Mouse (Mus musculus) myocyte (in vitro differentiated cells): Measurements from ENCODE around the gene Hikeshi. TPM values are rescaled to one million over a fixed set of nuclear protein-coding genes. Genes with fewer than 3 reads are reported as not detected.

Experiments
- H3K27me3 ChIP-seq: one replicate; pipeline ENCODE4 v1.6.1; 2011; ENCODE audit not compliant: control insufficient read depth, insufficient read depth, insufficient read length
- H3K36me3 ChIP-seq: one replicate; pipeline ENCODE4 v1.6.1; 2011; ENCODE audit not compliant: control insufficient read depth, insufficient read depth
- H3K4me2 ChIP-seq: one replicate; pipeline ENCODE4 v1.6.1; 2011; ENCODE audit warnings: low read depth, control low read depth
- H3K4me3 ChIP-seq: one replicate; pipeline ENCODE4 v1.5.1; 2011; ENCODE audit warnings: mild to moderate bottlenecking, control low read depth, moderate library complexity
- H3K79me2 ChIP-seq: one replicate; pipeline ENCODE4 v1.6.1; 2011; ENCODE audit not compliant: control insufficient read depth, insufficient read depth
- H3ac ChIP-seq: one replicate; pipeline ENCODE4 v1.6.1; 2011; ENCODE audit not compliant: control insufficient read depth, insufficient read length
- CEBPB ChIP-seq: IDR thresholded peaks from 2 replicates; pipeline ENCODE4 v1.6.1; 2011; ENCODE audit warnings: mild to moderate bottlenecking, moderate library complexity; ENCODE audit not compliant: poor library complexity, insufficient read depth, severe bottlenecking
- E2F4 ChIP-seq: IDR thresholded peaks from one replicate; pipeline ENCODE4 v1.6.1; 2011; ENCODE audit warnings: mild to moderate bottlenecking, control low read depth, moderate library complexity; ENCODE audit not compliant: insufficient read depth
- MAX ChIP-seq: IDR thresholded peaks from one replicate; pipeline ENCODE4 v1.6.1; 2011; ENCODE audit warnings: low read depth, mild to moderate bottlenecking, control low read depth
- MYOD1 ChIP-seq, 3 experiments: IDR thresholded peaks; one replicate each; pipeline ENCODE4 v1.6.1; 2011; ENCODE audit warnings: control low read depth in 2 of 3, low read depth in 2 of 3, mild to moderate bottlenecking in 2 of 3, moderate library complexity in 1 of 3; ENCODE audit not compliant: insufficient read length in 2 of 3, control insufficient read depth in 1 of 3
- MYOG ChIP-seq, 3 experiments: IDR thresholded peaks; one replicate each; pipeline ENCODE4 v1.6.1; 2011; ENCODE audit warnings: control low read depth in 2 of 3, low read depth in 2 of 3, mild to moderate bottlenecking in 2 of 3; ENCODE audit not compliant: insufficient read length in 2 of 3, control insufficient read depth in 1 of 3, insufficient read depth in 1 of 3
- POLR2A ChIP-seq: IDR thresholded peaks from one replicate; pipeline ENCODE4 v1.6.1; 2011; ENCODE audit warnings: low read depth, mild to moderate bottlenecking, control low read depth, moderate library complexity; ENCODE audit not compliant: insufficient read length
- POLR2AphosphoS2 ChIP-seq: IDR thresholded peaks from one replicate; pipeline ENCODE4 v1.6.1; 2011; ENCODE audit warnings: low read depth, control low read depth; ENCODE audit not compliant: insufficient read length
- REST ChIP-seq: IDR thresholded peaks from one replicate; pipeline ENCODE4 v1.6.1; 2011; ENCODE audit warnings: mild to moderate bottlenecking, control low read depth, moderate library complexity; ENCODE audit not compliant: insufficient read depth, insufficient read length
- SRF ChIP-seq: IDR thresholded peaks from one replicate; pipeline ENCODE4 v1.6.1; 2011; ENCODE audit warnings: low read depth; ENCODE audit not compliant: control insufficient read depth, insufficient read length
- TCF12 ChIP-seq: IDR thresholded peaks from one replicate; pipeline ENCODE4 v1.6.1; 2011; ENCODE audit warnings: mild to moderate bottlenecking, control low read depth; ENCODE audit not compliant: poor library complexity, insufficient read depth, severe bottlenecking
- TCF3 ChIP-seq: IDR thresholded peaks from one replicate; pipeline ENCODE4 v1.6.1; 2011; ENCODE audit warnings: low read depth, control low read depth; ENCODE audit not compliant: insufficient read length
- USF1 ChIP-seq: IDR thresholded peaks from one replicate; pipeline ENCODE4 v1.6.1; 2011; ENCODE audit warnings: low read depth, mild to moderate bottlenecking, control low read depth, moderate library complexity
- polyA plus RNA-seq: library from polyadenylated mRNA; unstranded; fragments of >200 nt; fragmentation: generic; extraction: Trizol; gene quantifications from one replicate; pipeline ENCODE4 v1.2.1, GENCODE M21; 2012; ENCODE audit warnings: missing spikeins

Hikeshi gene
- polyA plus RNA-seq = 59.5 TPM

DNA sequence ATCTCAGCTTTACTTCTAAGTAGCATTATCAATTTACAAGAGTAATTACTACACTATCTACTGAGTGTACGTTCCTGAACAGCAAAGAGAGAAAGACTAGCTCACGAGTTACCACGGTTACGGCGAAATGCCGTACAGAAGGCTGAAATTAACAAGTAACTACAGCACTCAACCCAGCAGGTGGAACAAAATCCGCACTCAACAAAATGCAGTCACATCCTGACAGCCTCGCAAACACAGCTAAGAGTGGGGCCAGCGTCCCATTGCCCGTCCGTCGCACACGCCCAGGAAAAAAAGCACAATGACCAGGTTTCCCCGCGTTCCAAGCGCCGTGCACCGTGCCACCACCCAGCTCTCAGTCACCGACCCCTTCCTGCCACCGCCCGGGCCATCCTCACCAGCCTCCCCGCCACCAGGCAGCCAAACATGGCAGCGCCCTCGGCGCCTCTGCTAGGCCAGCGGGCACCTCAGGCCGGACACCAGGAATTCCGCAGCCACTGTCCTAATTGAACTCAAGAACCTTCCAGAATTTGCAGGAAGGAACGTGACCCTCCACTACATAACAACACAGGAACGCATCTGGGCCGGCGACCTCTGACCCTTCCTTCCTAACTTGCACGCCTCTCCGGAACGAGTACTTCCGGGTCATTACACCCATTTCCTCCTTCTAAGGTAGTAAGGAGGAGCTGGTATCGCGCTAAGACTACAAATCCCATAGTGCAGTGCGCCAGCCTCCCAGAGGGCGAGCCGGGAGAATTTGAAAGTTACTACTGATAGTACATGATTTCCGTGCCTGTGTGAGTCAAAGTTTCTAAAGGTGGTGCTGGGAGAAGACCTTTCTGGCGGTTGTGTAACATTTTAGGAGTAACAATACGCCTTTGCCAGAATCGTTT is at the start of gene Hikeshi:
TSS of gene Hikeshi (minus strand) at position 634 of the 893 bp plus-strand sequence.
- H3K36me3 ChIP-seq = no peaks in the 10 kb centered on the region
- H3K79me2 ChIP-seq = peaks cover 28% of the 10 kb centered on the region
- peak within 1 kb of the TSS; percentile 66 for H3ac ChIP-seq
- peak within 1 kb of the TSS; percentile 90 for H3K4me3 ChIP-seq
- TF ChIP-seq TCF3 (no peak), REST (no peak), MYOG (IDR thresholded peaks at IDR 0.05; ENCODE audit: control insufficient read depth in 1 of 3, insufficient read depth in 1 of 3, insufficient read length in 2 of 3, low read depth in 2 of 3) (peak in 1 of 3 experiments; percentile 23), MAX (no peak), E2F4 (peak; percentile 97), USF1 (no peak), POLR2AphosphoS2 (no peak), CEBPB (0 out of 2 replicates have a peak, but pooled peaks have one; percentile 3), SRF (peak; percentile 63), TCF12 (no peak), POLR2A (peak; percentile 37), MYOD1 (IDR thresholded peaks at IDR 0.05; ENCODE audit: control insufficient read depth in 1 of 3, insufficient read length in 2 of 3, low read depth in 2 of 3) (peak in 1 of 3 experiments; percentile 5)
- H3K27me3 ChIP-seq = no peaks in the 10 kb centered on the region
- peak within 1 kb of the TSS; percentile 87 for H3K4me2 ChIP-seq

DNA sequence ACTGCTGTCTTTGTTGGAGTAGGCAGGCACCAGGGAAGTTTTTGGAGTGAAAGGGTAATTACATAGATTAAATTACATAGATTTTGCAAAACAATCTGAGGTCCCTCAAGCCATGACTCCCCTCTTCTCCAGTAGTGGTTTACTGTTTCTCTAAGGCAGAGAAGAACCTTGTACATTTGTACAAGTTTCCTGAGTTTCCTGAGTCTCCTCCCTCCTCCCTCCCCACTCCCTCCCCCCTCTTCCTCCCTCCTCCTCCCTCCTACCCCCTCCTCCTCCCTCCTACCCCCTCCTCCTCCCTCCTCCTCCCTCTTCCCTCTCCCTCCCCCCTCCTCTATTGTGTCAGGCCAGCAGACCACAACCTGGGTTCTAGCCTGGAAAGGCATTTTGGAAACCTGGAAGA is 43.4 kb upstream of the Hikeshi start:
- Histone ChIP-seq H3K36me3 (no peaks in the 10 kb centered on the region), H3K4me3 (no peak overlapping the region), H3K4me2 (no peak overlapping the region), H3K79me2 (peaks cover 6% of the 10 kb centered on the region), H3ac (no peak overlapping the region), H3K27me3 (no peaks in the 10 kb centered on the region)
- TF ChIP-seq POLR2A (no peak), MAX (no peak), POLR2AphosphoS2 (no peak), SRF (no peak), REST (no peak), USF1 (no peak)

DNA sequence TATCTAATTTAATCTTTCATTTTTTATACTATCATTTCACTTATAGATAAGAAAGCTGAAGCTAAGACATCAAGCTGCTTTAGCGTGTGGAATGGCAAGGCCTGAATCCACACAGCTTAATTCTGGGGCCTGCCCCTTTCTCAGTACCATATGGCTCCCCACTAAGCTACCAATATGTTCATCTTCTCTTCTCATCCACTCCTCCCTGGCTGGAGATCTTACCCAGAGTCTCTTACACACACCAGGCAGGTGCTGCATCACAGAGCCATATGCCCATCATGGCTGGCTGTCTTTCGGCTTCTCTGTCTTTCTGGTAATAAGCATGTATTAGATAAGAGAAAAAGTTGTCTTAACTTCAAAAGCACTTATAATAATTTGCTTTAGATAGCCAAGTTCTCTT is 42.4 kb upstream of the Hikeshi start:
- Histone ChIP-seq H3K4me3 (no peak overlapping the region), H3ac (no peak overlapping the region), H3K4me2 (no peak overlapping the region), H3K27me3 (no peaks in the 10 kb centered on the region), H3K79me2 (peaks cover 15% of the 10 kb centered on the region), H3K36me3 (no peaks in the 10 kb centered on the region)
- TF ChIP-seq TCF3 = no peak
- TF ChIP-seq SRF = no peak
- no peak for TF ChIP-seq MYOG (IDR thresholded peaks at IDR 0.05; ENCODE audit: control insufficient read depth in 1 of 3, insufficient read depth in 1 of 3, insufficient read length in 2 of 3, low read depth in 2 of 3)
- no peak for TF ChIP-seq POLR2AphosphoS2
- no peak for TF ChIP-seq CEBPB
- no peak for TF ChIP-seq USF1

DNA sequence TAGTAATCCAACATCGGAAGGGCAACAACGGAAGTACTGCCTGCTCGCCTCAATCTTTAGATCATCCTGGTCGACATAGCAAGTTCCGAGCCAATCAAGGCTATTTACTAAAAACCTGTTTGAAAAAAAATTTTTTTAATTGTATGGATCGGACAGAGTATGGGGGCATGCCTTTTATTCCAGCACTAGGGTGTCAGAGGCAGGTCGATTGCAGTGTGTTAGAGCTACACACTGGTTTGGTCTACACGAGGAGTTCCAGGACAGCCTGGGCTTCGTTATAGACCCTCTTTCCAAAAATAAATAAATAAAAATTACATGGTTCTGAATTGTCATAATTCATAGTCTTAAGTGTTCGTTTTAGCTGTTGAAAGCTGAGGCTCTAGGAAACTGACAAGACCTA is 40.6 kb upstream of the Hikeshi start:
- TF ChIP-seq CEBPB = no peak
- no peak for TF ChIP-seq E2F4
- TF ChIP-seq TCF3 = no peak
- TF ChIP-seq MAX = no peak
- H3ac ChIP-seq = peak overlapping the region; percentile 91
- peaks cover 34% of the 10 kb centered on the region for H3K79me2 ChIP-seq
- peak overlapping the region; percentile 96 for H3K4me3 ChIP-seq
- H3K27me3 ChIP-seq = no peaks in the 10 kb centered on the region
- H3K36me3 ChIP-seq = no peaks in the 10 kb centered on the region
- H3K4me2 ChIP-seq = peak overlapping the region; percentile 88

DNA sequence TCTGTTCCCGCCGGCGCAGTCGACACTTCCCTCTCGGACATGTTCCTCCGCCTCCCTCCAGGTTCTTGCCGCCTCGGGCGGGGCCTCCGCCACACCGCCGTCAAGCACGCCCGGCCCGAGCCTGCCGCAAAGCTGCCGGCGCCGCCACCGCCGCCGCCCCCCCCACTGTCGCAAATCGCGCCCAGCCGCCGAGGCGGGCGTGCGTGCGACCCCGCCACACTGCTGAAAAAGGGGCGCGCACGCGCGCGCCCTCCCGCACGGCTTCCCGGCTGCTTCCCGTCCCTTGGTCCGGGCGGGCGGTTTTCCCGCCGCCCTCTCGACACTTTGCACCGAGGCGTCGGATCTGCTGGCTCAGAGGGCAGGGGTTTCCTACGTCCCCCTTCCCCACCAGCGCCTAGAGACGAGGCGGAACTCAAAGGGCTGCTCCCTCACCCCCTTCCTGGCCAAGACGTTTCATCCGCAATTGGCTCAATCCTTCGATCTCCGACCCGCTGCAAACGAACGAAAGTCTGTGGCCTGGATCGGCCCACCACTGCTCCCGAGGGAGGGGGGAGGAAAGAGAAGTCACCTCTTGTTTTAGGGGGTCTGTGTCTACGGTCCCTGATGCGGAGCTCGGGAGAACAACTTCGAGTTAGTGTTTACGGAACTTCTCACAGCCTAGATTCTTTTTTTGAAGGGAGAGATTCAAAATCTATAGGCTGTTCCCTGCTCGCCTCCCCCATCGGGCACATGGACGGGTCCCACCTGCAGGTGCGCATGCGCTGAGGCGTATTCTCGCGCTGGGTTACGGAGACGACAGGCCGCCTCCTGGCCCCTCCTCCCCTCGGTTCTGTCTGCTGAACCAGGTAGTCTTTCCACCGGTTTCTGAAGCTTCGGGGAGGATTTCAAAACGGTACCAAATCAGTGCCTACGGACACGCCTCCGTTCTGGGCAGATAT is 39.8 kb upstream of the Hikeshi start, which contains the start of gene Eed:
TSS of gene Eed (minus strand) at position 499 of the 938 bp plus-strand sequence.
- H3K4me2 ChIP-seq = peak within 1 kb of the TSS; percentile 88
- no peaks in the 10 kb centered on the region for H3K27me3 ChIP-seq
- H3K4me3 ChIP-seq = peak within 1 kb of the TSS; percentile 96
- peaks cover 6% of the 10 kb centered on the region for H3K36me3 ChIP-seq
- H3K79me2 ChIP-seq = peaks cover 41% of the 10 kb centered on the region
- H3ac ChIP-seq = peak within 1 kb of the TSS; percentile 91
- TF ChIP-seq TCF3 (no peak), TCF12 (no peak), MYOG (IDR thresholded peaks at IDR 0.05; ENCODE audit: control insufficient read depth in 1 of 3, insufficient read depth in 1 of 3, insufficient read length in 2 of 3, low read depth in 2 of 3) (peak in 1 of 3 experiments; percentile 34), POLR2AphosphoS2 (peak; percentile 81), USF1 (no peak), POLR2A (peak; percentile 71), CEBPB (no peak), REST (no peak), E2F4 (peak; percentile 28), SRF (no peak)
